Mouse (Mus musculus): ENCODE results near the gene Limd2. TPM values are rescaled to one million over a fixed set of nuclear protein-coding genes. Genes with fewer than 3 reads are reported as not detected.

The Limd2 gene
- polyA plus RNA-seq (2017; shearing (Covaris generic)) = 1,824 TPM

DNA sequence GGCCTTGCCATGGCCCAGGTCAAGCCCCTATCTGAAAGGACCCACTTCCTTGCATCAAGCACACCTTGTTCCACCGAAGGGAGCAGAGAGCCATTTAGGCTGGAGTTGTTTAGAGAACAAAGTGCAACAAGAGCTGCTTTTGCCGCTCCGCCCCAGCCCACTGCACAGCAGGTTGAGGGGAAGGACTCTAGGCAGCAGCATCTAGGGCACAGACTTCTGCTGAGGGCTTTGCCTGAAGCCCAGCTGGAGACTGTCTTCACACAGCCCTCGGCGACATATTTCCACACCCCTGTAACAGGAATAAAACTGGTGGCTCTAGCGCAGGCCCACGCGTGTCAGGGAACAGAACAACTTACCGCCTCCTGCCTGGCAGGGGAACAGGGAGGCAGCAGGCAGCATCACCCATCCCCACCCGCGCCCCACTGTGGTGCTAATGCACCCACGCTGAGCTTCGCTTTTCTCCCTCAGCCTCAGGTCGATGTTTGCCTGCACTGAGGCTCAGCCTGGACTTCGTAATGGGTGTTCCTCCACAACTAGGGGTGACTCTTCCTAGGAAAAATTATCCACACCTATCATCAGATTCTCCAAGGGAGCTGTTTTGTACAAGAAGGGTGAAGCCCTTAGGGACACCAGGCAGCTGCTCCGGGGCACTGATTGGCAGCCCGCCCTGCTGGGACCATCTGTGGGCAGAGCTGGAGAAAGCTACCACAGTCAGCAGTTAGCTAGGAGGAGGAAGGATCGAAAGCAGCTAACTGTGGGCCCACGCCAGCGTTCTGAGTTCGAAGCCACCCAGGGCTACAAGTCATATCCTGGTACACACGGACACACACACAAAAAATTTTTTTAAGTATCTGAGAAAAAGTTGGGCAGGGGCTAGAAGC, at the start of gene Limd2, which contains the start of gene Gm10840:
Gene Limd2 (minus strand): TSS at position 20 of the 881 bp plus-strand sequence.
Gene Gm10840 (plus strand): TSS at position 10 of the 881 bp plus-strand sequence.

DNA sequence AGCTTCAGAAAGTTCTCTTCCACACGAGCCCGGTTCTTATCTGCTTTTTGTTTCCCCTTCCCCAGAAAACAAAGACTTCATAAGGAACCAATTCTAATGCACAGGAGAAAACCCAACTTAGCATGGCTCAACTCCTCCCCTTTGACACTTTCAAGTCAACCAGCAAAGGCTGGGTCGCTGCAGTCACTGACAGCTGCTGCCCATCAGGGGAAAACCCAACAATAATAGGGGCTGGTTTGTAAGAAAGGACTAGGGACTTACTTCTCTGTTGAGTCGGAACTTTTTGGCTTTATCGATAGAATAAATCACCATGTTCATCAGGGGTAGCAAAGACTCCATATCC, 41.4 kb upstream of the Limd2 start, which contains the start of gene Strada:
Gene Strada (minus strand): TSS at position 46 of the 343 bp plus-strand sequence.

Other genes starting within 250 kb of the Limd2 start
- gene Cyb561, start 207.5 kb downstream of the Limd2 start, polyA plus RNA-seq (2017; shearing (Covaris generic)) = 0.91 TPM
- 0.08 TPM for gene Ace, start 192.9 kb downstream of the Limd2 start, polyA plus RNA-seq (2017; shearing (Covaris generic))
- gene Ace3, start 166.2 kb downstream of the Limd2 start, polyA plus RNA-seq (2017; shearing (Covaris generic)) = not detected
- gene Kcnh6, start 152.7 kb downstream of the Limd2 start, polyA plus RNA-seq (2017; shearing (Covaris generic)) = 0.07 TPM
- 87.8 TPM for gene Dcaf7, start 124.0 kb downstream of the Limd2 start, polyA plus RNA-seq (2017; shearing (Covaris generic))
- gene Taco1, start 94.8 kb downstream of the Limd2 start, polyA plus RNA-seq (2017; shearing (Covaris generic)) = 15.5 TPM
- 102 TPM for gene Map3k3, start 76.2 kb downstream of the Limd2 start, polyA plus RNA-seq (2017; shearing (Covaris generic))
- 0.87 TPM for gene Gm10840, start within 50 bp of the Limd2 start, polyA plus RNA-seq (2017; shearing (Covaris generic))
- gene Strada, start 41.3 kb upstream of the Limd2 start, polyA plus RNA-seq (2017; shearing (Covaris generic)) = 33.1 TPM
- gene Ccdc47, start 55.5 kb upstream of the Limd2 start, polyA plus RNA-seq (2017; shearing (Covaris generic)) = 97.3 TPM
- gene Ddx42, start 56.1 kb upstream of the Limd2 start, polyA plus RNA-seq (2017; shearing (Covaris generic)) = 104 TPM
- gene Ftsj3, start 95.2 kb upstream of the Limd2 start, polyA plus RNA-seq (2017; shearing (Covaris generic)) = 72.1 TPM
- 192 TPM for gene Psmc5, start 95.3 kb upstream of the Limd2 start, polyA plus RNA-seq (2017; shearing (Covaris generic))
- 186 TPM for gene Smarcd2, start 112.1 kb upstream of the Limd2 start, polyA plus RNA-seq (2017; shearing (Covaris generic))
- 0.18 TPM for gene Tcam1, start 115.8 kb upstream of the Limd2 start, polyA plus RNA-seq (2017; shearing (Covaris generic))
- gene Gh, start 141.0 kb upstream of the Limd2 start, polyA plus RNA-seq (2017; shearing (Covaris generic)) = not detected
- gene Cd79b, start 153.9 kb upstream of the Limd2 start, polyA plus RNA-seq (2017; shearing (Covaris generic)) = 39.5 TPM
- gene Scn4a, start 192.4 kb upstream of the Limd2 start, polyA plus RNA-seq (2017; shearing (Covaris generic)) = not detected
- 0.24 TPM for gene Prr29, start 204.6 kb upstream of the Limd2 start, polyA plus RNA-seq (2017; shearing (Covaris generic))
- 119 TPM for gene Icam2, start 227.2 kb upstream of the Limd2 start, polyA plus RNA-seq (2017; shearing (Covaris generic))

Data from CD4-positive, CD25-positive, alpha-beta regulatory T cell (primary cell).